Mouse (Mus musculus) ovary, postnatal 36 days (tissue): ENCODE measurements at regions not wholly inside any gene's neighbourhood (a gene's known extent, or its start where the extent isn't known, plus 50 kb on each side); places are given as distances from the start of the nearest gene placed in this dataset.

Experiments used
- DNase-seq: peaks from one replicate; pipeline ENCODE4 v3.0.0; 2022; ENCODE audit warnings: low spot score, mixed read lengths

GRCm38 (mm10) chr10:124320191-124321110, 1056.7 kb downstream of the Fam19a2 start:
- DNase-seq, result no peak

- no peak for DNase-seq
Measured at GRCm38 (mm10) chr10:124332491-124332890, 1056.8 kb downstream of the Slc16a7 start.

- no peak for DNase-seq
Measured at GRCm38 (mm10) chr10:124338923-124339322, 1050.3 kb downstream of the Slc16a7 start.

- DNase-seq, result peak; percentile 27
Measured at GRCm38 (mm10) chr10:124349300-124349699, 1040.0 kb downstream of the Slc16a7 start.

GRCm38 (mm10) chr10:124362795-124363194, 1026.5 kb downstream of the Slc16a7 start:
- no peak for DNase-seq

- no peak for DNase-seq
Measured at GRCm38 (mm10) chr10:124370994-124371393, 1018.3 kb downstream of the Slc16a7 start.

GRCm38 (mm10) chr10:124402647-124403046, 986.6 kb downstream of the Slc16a7 start:
- DNase-seq, result no peak

GRCm38 (mm10) chr10:124409633-124410032, 979.6 kb downstream of the Slc16a7 start:
- DNase-seq, result no peak

- DNase-seq, result no peak
Measured at GRCm38 (mm10) chr10:124416531-124416930, 972.7 kb downstream of the Slc16a7 start.

- no peak for DNase-seq
Measured at GRCm38 (mm10) chr10:124423418-124423817, 965.8 kb downstream of the Slc16a7 start.
